8 mouse cellular contexts compared by ENCODE assay signal in the genomic region with DNA sequence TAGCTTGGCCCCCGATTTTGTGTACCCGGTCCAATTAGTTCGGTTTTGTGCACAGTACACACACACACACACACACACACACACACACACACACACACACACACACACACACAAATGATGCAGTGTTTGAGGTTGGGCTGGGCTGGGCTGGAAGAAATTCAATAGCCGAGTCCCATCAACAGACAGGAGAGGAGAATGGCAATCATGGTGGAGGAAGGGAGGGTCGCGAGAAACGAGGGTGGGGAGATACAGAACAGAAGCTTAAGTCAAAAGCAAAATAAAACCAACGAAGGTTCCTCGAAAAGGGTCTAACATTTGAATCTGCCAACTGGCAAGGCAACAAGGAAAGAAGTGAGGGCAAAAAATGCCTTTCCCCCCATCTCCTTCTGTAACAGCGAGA. TPM values are rescaled to one million over a fixed set of nuclear protein-coding genes. Genes with fewer than 3 reads are reported as not detected.
DNase-seq lines count a peak whose midpoint lies in the region; ATAC-seq lines count a peak whose summit lies in the region.

No protein-coding gene starts in this region.

- ATAC-seq in embryonic facial prominence, embryonic 14.5 days (ENCODE audit: low read depth), result no peak
- ATAC-seq in stomach, embryonic 14.5 days (ENCODE audit: insufficient number of reproducible peaks, insufficient read depth, low FRiP score, low read depth), result no peak

- intact Hi-C loops in left cerebral cortex, postnatal 14 days (cut with DNase I), result loop anchor here (10.0 kb wide), 1 partner anchor 260 kb away; no protein-coding TSS in a partner anchor
- intact Hi-C loops in left cerebral cortex, postnatal 36 days (cut with DNase I), result loop anchor here (5.0 kb wide), 1 partner anchor 257 kb away; no protein-coding TSS in a partner anchor
- intact Hi-C loops in heart, postnatal 36 days (cut with DNase I), result no loop called here

- H3K36me3 ChIP-seq in embryonic facial prominence, embryonic 14.5 days (ENCODE audit: control insufficient read depth, insufficient read depth, low read length), result no peaks in the 10 kb centered on the region
- no peaks in the 10 kb centered on the region for H3K36me3 ChIP-seq in stomach, embryonic 14.5 days (ENCODE audit: control insufficient read depth, insufficient read depth, low read length)

- no peaks in the 10 kb centered on the region for H3K27me3 ChIP-seq in embryonic facial prominence, embryonic 14.5 days (replicated peaks; ENCODE audit: control insufficient read depth, insufficient read depth, low read length)
- H3K27me3 ChIP-seq in stomach, embryonic 14.5 days (ENCODE audit: control insufficient read depth, insufficient read depth, low read length), result no peaks in the 10 kb centered on the region

- peak; percentile 13 to 18 for DNase-seq in left cerebral cortex, postnatal 14 days (ENCODE audit: low spot score in 2 of 2)
- DNase-seq in left cerebral cortex, adult 9 months (ENCODE audit: low spot score in 2 of 2), result no peak
- no peak for DNase-seq in embryonic facial prominence, embryonic 14.5 days (ENCODE audit: low spot score)
- peak; percentile 12 to 16 for DNase-seq in left cerebral cortex, postnatal 36 days (ENCODE audit: low spot score in 2 of 2)
- DNase-seq in adrenal gland, postnatal 14 days, result no peak
- no peak for DNase-seq in heart, postnatal 36 days
- no peak for DNase-seq in thymus, postnatal 4 days

- 29% methylated on average over 10 of the region's 10 CpGs for WGBS in embryonic facial prominence, embryonic 14.5 days
- WGBS in stomach, embryonic 14.5 days, result 36% methylated on average over 10 of the region's 10 CpGs

- no peaks in the 10 kb centered on the region for H3K4me1 ChIP-seq in embryonic facial prominence, embryonic 14.5 days (ENCODE audit: control insufficient read depth, insufficient read depth, low read length)
- H3K4me1 ChIP-seq in stomach, embryonic 14.5 days (ENCODE audit: control insufficient read depth, insufficient read depth, low read length), result no peaks in the 10 kb centered on the region

- H3K4me3 ChIP-seq in embryonic facial prominence, embryonic 14.5 days (ENCODE audit: low read depth, low read length), result peak overlapping the region; percentile 56
- peak overlapping the region; percentile 61; the same call in 1 of the 2 replicates for H3K4me3 ChIP-seq in stomach, embryonic 14.5 days (ENCODE audit: low read depth, low read length)

- H3K9ac ChIP-seq in embryonic facial prominence, embryonic 14.5 days (ENCODE audit: low read depth, low read length), result no peak overlapping the region
- H3K9ac ChIP-seq in stomach, embryonic 14.5 days (replicated peaks; ENCODE audit: low read depth, low read length), result no peak overlapping the region

- peak overlapping the region; percentile 78; the same call in 1 of the 2 replicates for H3K4me2 ChIP-seq in embryonic facial prominence, embryonic 14.5 days (ENCODE audit: low read depth, low read length)
- peak overlapping the region; percentile 79 for H3K4me2 ChIP-seq in stomach, embryonic 14.5 days (replicated peaks; ENCODE audit: low read depth, low read length)

- no peaks in the 10 kb centered on the region for H3K9me3 ChIP-seq in embryonic facial prominence, embryonic 14.5 days (ENCODE audit: control insufficient read depth, low read length)
- H3K9me3 ChIP-seq in stomach, embryonic 14.5 days (ENCODE audit: control insufficient read depth, low read depth, low read length), result no peaks in the 10 kb centered on the region

- H3K27ac ChIP-seq in embryonic facial prominence, embryonic 14.5 days (replicated peaks; ENCODE audit: low read depth, low read length), result no peak overlapping the region
- no peak overlapping the region for H3K27ac ChIP-seq in stomach, embryonic 14.5 days (ENCODE audit: low read length)

RNA-seq across cellular contexts. Expression of gene Gria4, which starts 1.6 kb away (rescaled TPM):
- 10 to 100 TPM; 94.6 to 97.0 TPM for total RNA-seq in left cerebral cortex, postnatal 14 days (2021)
- polyA plus RNA-seq in embryonic facial prominence, embryonic 14.5 days (2014; fragmentation: Nextera tagmentation; extraction: Ambion mirVana), result 2.6 and 3.1 TPM in 2 replicates
- total RNA-seq in left cerebral cortex, postnatal 36 days (2021), result 100 to 1,000 TPM; 102 to 103 TPM
- polyA plus RNA-seq in stomach, embryonic 14.5 days (2014; fragmentation: Nextera tagmentation; extraction: Ambion mirVana), result 10.7 and 12.1 TPM in 2 replicates
- total RNA-seq in adrenal gland, postnatal 14 days (2021), result 1.9 and 2.6 TPM in 2 replicates
- not detected for total RNA-seq in heart, postnatal 36 days (2021)

Comparison
In these comparisons a context has a peak if more than half of its experiments do, and no peak if none do; other contexts are left out.
1. DNase-seq: peak in left cerebral cortex, postnatal 14 days (2 of 2) and left cerebral cortex, postnatal 36 days (2 of 2); none in left cerebral cortex, adult 9 months (0 of 2), embryonic facial prominence, embryonic 14.5 days (single experiment), adrenal gland, postnatal 14 days (single experiment), heart, postnatal 36 days (0 of 2) and thymus, postnatal 4 days (single experiment).
2. RNA of gene Gria4, which starts 1.6 kb away (total RNA-seq): 102 to 103 TPM in left cerebral cortex, postnatal 36 days and 94.6 to 97.0 TPM in left cerebral cortex, postnatal 14 days; 1.9 to 2.6 TPM in adrenal gland, postnatal 14 days and not detected in heart, postnatal 36 days; every median in the first group is over 10 times any median in the second.